Mouse (Mus musculus) mature B cell (primary cell): ENCODE data around the gene Pcolce2.

Source experiments
- in situ Hi-C: fragments of 300-500 bp; cut with MboI; formaldehyde crosslinking; loops from 2 replicates; pipeline ENCODE4 v1.14.3; 2019

Pcolce2 gene

GRCm38 (mm10) chr9:95708943-95709342 is 71.5 kb downstream of the Pcolce2 start:
- in situ Hi-C loops: no loop called here

- in situ Hi-C loops: no loop called here
Observed at GRCm38 (mm10) chr9:95712574-95712973, 75.2 kb downstream of the Pcolce2 start.

GRCm38 (mm10) chr9:95736238-95736637 is 98.8 kb downstream of the Pcolce2 start:
- in situ Hi-C loops: no loop called here

GRCm38 (mm10) chr9:95744845-95745613 is 107.6 kb downstream of the Pcolce2 start:
- in situ Hi-C loops: no loop called here

GRCm38 (mm10) chr9:95747298-95747697 is 109.9 kb downstream of the Pcolce2 start:
- in situ Hi-C loops: no loop called here
